Mouse (Mus musculus) erythroblast, embryonic 14.5 days (primary cell): ENCODE measurements at regions not wholly inside any gene's neighbourhood (a gene's known extent, or its start where the extent isn't known, plus 50 kb on each side); places are given as distances from the start of the nearest gene placed in this dataset.

Experiments
- GATA1 ChIP-seq: IDR thresholded peaks from 2 replicates; pipeline ENCODE4 v1.6.1; 2012; ENCODE audit warnings: low read length, inconsistent platforms, mixed read lengths
- TAL1 ChIP-seq: IDR thresholded peaks from 3 replicates; pipeline ENCODE4 v1.6.1; 2012; ENCODE audit warnings: low read length, inconsistent platforms, mixed read lengths

- TF ChIP-seq TAL1 (no peak), GATA1 (no peak)
These were observed 472.1 kb downstream of the Cdh26 start for GRCm38 (mm10) chr2:178902397-178902796.
